31 mouse cellular contexts compared by ENCODE assay signal in the genomic region with DNA sequence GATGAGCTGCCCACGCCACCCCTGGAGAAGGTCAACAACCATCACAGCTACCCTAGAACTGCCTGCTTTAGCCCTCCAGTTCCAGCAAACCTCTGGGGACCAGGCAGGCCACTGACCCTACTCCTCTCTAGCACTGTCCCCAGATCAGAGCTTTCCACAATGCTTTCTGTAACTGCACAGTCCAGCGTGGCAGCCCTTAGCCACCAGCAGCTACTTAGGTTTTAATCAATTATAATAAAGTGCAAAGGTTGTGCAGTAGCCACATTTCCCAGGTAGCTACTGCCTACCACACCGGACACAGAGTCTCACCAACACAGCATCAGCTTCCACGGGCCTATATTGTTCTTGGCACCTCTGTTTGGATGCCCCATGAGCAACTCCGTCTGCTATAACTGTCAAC.
"Had no signal": no experiment of that assay in that cellular context is flagged by ENCODE, and none has a peak within 500 bp of the region (broad histone marks: within the 10 kb centered on the region; RNA-seq: fewer than 3 reads in every experiment).

No protein-coding gene starts in this region.

- H3K27me3 ChIP-seq: limb, embryonic 12.5 days; limb, embryonic 13.5 days; limb, embryonic 15.5 days; liver, embryonic 12.5 days; liver, embryonic 13.5 days; liver, embryonic 15.5 days; lung, embryonic 15.5 days; midbrain, embryonic 13.5 days; midbrain, embryonic 15.5 days; neural tube, embryonic 12.5 days; neural tube, embryonic 13.5 days had no signal

- H3K4me3 ChIP-seq: limb, embryonic 10.5 days; limb, embryonic 12.5 days; limb, embryonic 13.5 days; limb, embryonic 15.5 days; liver, embryonic 12.5 days; liver, embryonic 13.5 days; liver, embryonic 15.5 days; lung, embryonic 15.5 days; megakaryocyte, embryonic 14.5 days; midbrain, embryonic 10.5 days; midbrain, embryonic 12.5 days; midbrain, embryonic 13.5 days; midbrain, embryonic 15.5 days; myocyte; neural tube, embryonic 12.5 days; neural tube, embryonic 13.5 days had no signal

- H3K36me3 ChIP-seq: limb, embryonic 10.5 days; limb, embryonic 12.5 days; limb, embryonic 13.5 days; limb, embryonic 15.5 days; liver, embryonic 12.5 days; liver, embryonic 13.5 days; liver, embryonic 15.5 days; lung, embryonic 15.5 days; midbrain, embryonic 10.5 days; midbrain, embryonic 12.5 days; midbrain, embryonic 13.5 days; midbrain, embryonic 15.5 days; neural tube, embryonic 12.5 days; neural tube, embryonic 13.5 days had no signal

- H3K9me3 ChIP-seq: limb, embryonic 10.5 days; limb, embryonic 13.5 days; limb, embryonic 15.5 days; liver, embryonic 12.5 days; liver, embryonic 13.5 days; liver, embryonic 15.5 days; lung, embryonic 15.5 days; midbrain, embryonic 10.5 days; midbrain, embryonic 12.5 days; midbrain, embryonic 13.5 days; midbrain, embryonic 15.5 days; neural tube, embryonic 12.5 days; neural tube, embryonic 13.5 days had no signal

- DNase-seq: left cerebral cortex, postnatal 4 days; liver; liver, embryonic 13.5 days; liver, postnatal 0 days; lung, adult 18-20 months; lung, adult 2 months; lung, embryonic 14.5 days; lung, postnatal 10 days; lung, postnatal 14 days; lung, postnatal 36 days; lung, postnatal 4 days had no signal

- H3K27ac ChIP-seq: limb, embryonic 10.5 days; limb, embryonic 12.5 days; limb, embryonic 13.5 days; limb, embryonic 15.5 days; liver, embryonic 12.5 days; liver, embryonic 13.5 days; liver, embryonic 14.5 days; liver, embryonic 15.5 days; lung, embryonic 15.5 days; macrophage; midbrain, embryonic 10.5 days; midbrain, embryonic 12.5 days; midbrain, embryonic 13.5 days; midbrain, embryonic 15.5 days; neural tube, embryonic 12.5 days; neural tube, embryonic 13.5 days had no signal

- H3K4me2 ChIP-seq: limb, embryonic 12.5 days; limb, embryonic 13.5 days; limb, embryonic 15.5 days; liver, embryonic 11.5 days; liver, embryonic 12.5 days; liver, embryonic 13.5 days; liver, embryonic 15.5 days; lung, embryonic 14.5 days; lung, embryonic 15.5 days; midbrain, embryonic 12.5 days; midbrain, embryonic 13.5 days; midbrain, embryonic 15.5 days; neural tube, embryonic 12.5 days; neural tube, embryonic 13.5 days had no signal

- H3K9ac ChIP-seq: limb, embryonic 12.5 days; limb, embryonic 13.5 days; limb, embryonic 15.5 days; liver, embryonic 12.5 days; liver, embryonic 13.5 days; liver, embryonic 14.5 days; liver, embryonic 15.5 days; liver, postnatal 0 days; lung, embryonic 14.5 days; lung, embryonic 15.5 days; midbrain, embryonic 12.5 days; midbrain, embryonic 13.5 days; midbrain, embryonic 15.5 days; neural tube, embryonic 12.5 days; neural tube, embryonic 13.5 days had no signal

- H3K4me1 ChIP-seq: limb, embryonic 10.5 days; limb, embryonic 12.5 days; limb, embryonic 13.5 days; limb, embryonic 15.5 days; liver, embryonic 12.5 days; liver, embryonic 13.5 days; liver, embryonic 15.5 days; lung, embryonic 15.5 days; megakaryocyte, embryonic 14.5 days; midbrain, embryonic 10.5 days; midbrain, embryonic 12.5 days; midbrain, embryonic 13.5 days; midbrain, embryonic 15.5 days; neural tube, embryonic 12.5 days had no signal

- ATAC-seq: liver, embryonic 12.5 days; liver, postnatal 0 days; lung, postnatal 0 days; midbrain, embryonic 13.5 days; midbrain, embryonic 15.5 days; midbrain, embryonic 16.5 days had no signal
